Mouse (Mus musculus) CH12.LX (cell line): Measurements from ENCODE around the gene Pcolce. TPM values are rescaled to one million over a fixed set of nuclear protein-coding genes. Genes with fewer than 3 reads are reported as not detected.

ENCODE experiments used
- DNase-seq: peaks from one replicate; pipeline ENCODE4 v3.0.0-alpha.2; 2013; ENCODE audit errors: extremely low read depth
- H3K27ac ChIP-seq: 2 replicates; pipeline ENCODE4 v1.5.1; 2012; ENCODE audit warnings: low read depth, mild to moderate bottlenecking, control low read depth, moderate library complexity; ENCODE audit not compliant: insufficient read depth
- H3K27me3 ChIP-seq: replicated peaks from 2 replicates; pipeline ENCODE3; 2012; ENCODE audit warnings: inconsistent platforms
- H3K36me3 ChIP-seq, 2 experiments: replicated peaks in 1 of 2; 2 replicates each; pipeline versions ENCODE3 to v1.6.1; 2012; ENCODE audit warnings: inconsistent platforms in 1 of 2, low read length in 1 of 2, mild to moderate bottlenecking in 1 of 2, mixed read lengths in 1 of 2, moderate library complexity in 1 of 2; ENCODE audit not compliant: control insufficient read depth in 1 of 2, insufficient read depth in 1 of 2
- H3K4me1 ChIP-seq, 2 experiments: 2 replicates each; pipeline ENCODE4 v1.6.1; 2012; ENCODE audit warnings: inconsistent platforms in 1 of 2, moderate library complexity in 1 of 2; ENCODE audit not compliant: insufficient read depth in 2 of 2, control insufficient read depth in 1 of 2
- H3K4me2 ChIP-seq: 2 replicates; pipeline ENCODE4 v1.6.1; 2012; ENCODE audit warnings: low read depth, mild to moderate bottlenecking, control low read depth; ENCODE audit not compliant: poor library complexity, insufficient read depth, severe bottlenecking
- H3K4me3 ChIP-seq, 3 experiments: fragments of 150-350 bp in 1 of 3; sonication (generic) in 1 of 3; replicated peaks in 1 of 3; 2 replicates each; pipeline versions ENCODE3 to v1.5.1; 2011 to 2012; ENCODE audit warnings: low read depth in 2 of 3, low read length in 2 of 3, mild to moderate bottlenecking in 2 of 3, moderate library complexity in 2 of 3, control low read depth in 1 of 3, improper control_type of control experiment in 1 of 3, inconsistent platforms in 1 of 3, mixed read lengths in 1 of 3; ENCODE audit not compliant: poor library complexity in 1 of 3
- H3K79me2 ChIP-seq: replicated peaks from 2 replicates; pipeline ENCODE4 v1.6.1; 2012; ENCODE audit warnings: mild to moderate bottlenecking, moderate library complexity; ENCODE audit not compliant: control insufficient read depth, poor library complexity, insufficient read depth, severe bottlenecking; ENCODE audit errors: extremely low read depth
- H3K9ac ChIP-seq: 2 replicates; pipeline ENCODE4 v1.6.1; 2012; ENCODE audit warnings: low read depth, mild to moderate bottlenecking, control low read depth, moderate library complexity; ENCODE audit not compliant: insufficient read depth
- H3K9me3 ChIP-seq: replicated peaks from 2 replicates; pipeline ENCODE3; 2012; ENCODE audit warnings: low read length, inconsistent platforms, mixed read lengths
- CTCF ChIP-seq, 2 experiments: IDR thresholded peaks in 1 of 2; conservative IDR thresholded peaks in 1 of 2; 2 replicates each; pipeline ENCODE4 v1.5.1; 2011 to 2012; ENCODE audit warnings: low read depth in 2 of 2, low read length in 2 of 2, improper control_type of control experiment in 1 of 2, inconsistent platforms in 1 of 2, mild to moderate bottlenecking in 1 of 2, moderate library complexity in 1 of 2
- ELF1 ChIP-seq: IDR thresholded peaks from 2 replicates; pipeline ENCODE4 v1.6.1; 2014; ENCODE audit warnings: low read depth, mild to moderate bottlenecking, inconsistent platforms, low read length, improper control_type of control experiment
- ETS1 ChIP-seq: conservative IDR thresholded peaks from 2 replicates; pipeline ENCODE4 v1.6.1; 2012; ENCODE audit warnings: low read depth, mild to moderate bottlenecking, inconsistent platforms, low read length, improper control_type of control experiment, moderate library complexity
- GABPA ChIP-seq: IDR thresholded peaks from 2 replicates; pipeline ENCODE4 v1.6.1; 2012; ENCODE audit warnings: low read depth, low read length, improper control_type of control experiment, inconsistent platforms; ENCODE audit not compliant: insufficient replicate concordance
- JUND ChIP-seq: conservative IDR thresholded peaks from 2 replicates; pipeline ENCODE4 v1.6.1; 2011; ENCODE audit warnings: low read depth, low read length, improper control_type of control experiment
- KAT2A ChIP-seq: IDR thresholded peaks from 2 replicates; pipeline ENCODE4 v1.6.1; 2012; ENCODE audit warnings: low read length, improper control_type of control experiment, inconsistent platforms; ENCODE audit not compliant: insufficient replicate concordance
- MAZ ChIP-seq: IDR thresholded peaks from 2 replicates; pipeline ENCODE4 v1.6.1; 2012; ENCODE audit warnings: low read depth, mild to moderate bottlenecking, inconsistent platforms, low read length, improper control_type of control experiment, moderate library complexity
- MYC ChIP-seq: IDR thresholded peaks from 2 replicates; pipeline ENCODE4 v1.6.1; 2011; ENCODE audit warnings: low read depth, mild to moderate bottlenecking, improper control_type of control experiment, low read length
- NELFE ChIP-seq: IDR thresholded peaks from 2 replicates; pipeline ENCODE4 v1.6.1; 2011; ENCODE audit warnings: low read depth, low read length, improper control_type of control experiment
- NRF1 ChIP-seq: IDR thresholded peaks from 2 replicates; pipeline ENCODE4 v1.6.1; 2014; ENCODE audit warnings: low read depth, mild to moderate bottlenecking, inconsistent platforms, low read length, improper control_type of control experiment, moderate library complexity
- POLR2A ChIP-seq: IDR thresholded peaks from 2 replicates; pipeline ENCODE4 v1.6.1; 2011; ENCODE audit warnings: low read depth, mild to moderate bottlenecking, improper control_type of control experiment, low read length
- POLR2AphosphoS2 ChIP-seq: IDR thresholded peaks from 2 replicates; pipeline ENCODE4 v1.6.1; 2011; ENCODE audit warnings: low read depth, low read length, improper control_type of control experiment
- RAD21 ChIP-seq: IDR thresholded peaks from 2 replicates; pipeline ENCODE4 v1.6.1; 2011; ENCODE audit warnings: low read depth, mild to moderate bottlenecking, low read length, improper control_type of control experiment, moderate library complexity
- RCOR1 ChIP-seq: conservative IDR thresholded peaks from 2 replicates; pipeline ENCODE4 v1.6.1; 2012; ENCODE audit warnings: low read depth, mild to moderate bottlenecking, inconsistent platforms, low read length, improper control_type of control experiment
- SIN3A ChIP-seq: IDR thresholded peaks from 2 replicates; pipeline ENCODE4 v1.6.1; 2012; ENCODE audit warnings: low read length, improper control_type of control experiment, inconsistent platforms
- TCF12 ChIP-seq: IDR thresholded peaks from 2 replicates; pipeline ENCODE4 v1.6.1; 2014; ENCODE audit warnings: low read depth, mild to moderate bottlenecking, inconsistent platforms, low read length, improper control_type of control experiment
- UBTF ChIP-seq: IDR thresholded peaks from 2 replicates; pipeline ENCODE4 v1.6.1; 2012; ENCODE audit warnings: low read depth, mild to moderate bottlenecking, inconsistent platforms, low read length, improper control_type of control experiment, moderate library complexity
- USF1 ChIP-seq: IDR thresholded peaks from 2 replicates; pipeline ENCODE4 v1.6.1; 2014; ENCODE audit warnings: low read depth, mild to moderate bottlenecking, inconsistent platforms, low read length, improper control_type of control experiment
- ZMIZ1 ChIP-seq: IDR thresholded peaks from 2 replicates; pipeline ENCODE4 v1.6.1; 2012; ENCODE audit warnings: low read depth, mild to moderate bottlenecking, inconsistent platforms, low read length, improper control_type of control experiment
- dilution Hi-C: fragments of 300-500 bp; cut with MboI; formaldehyde crosslinking; loops from 2 replicates; pipeline ENCODE4 v1.14.3; 2020; ENCODE audit warnings: low sequenced_read_pairs; ENCODE audit not compliant: extremely low pct_unique_long_range_greater_than_20kb, extremely low pct_ligation_motif_present
- in situ Hi-C: fragments of 300-500 bp; cut with MboI; formaldehyde crosslinking; loops from 3 replicates; pipeline ENCODE4 v1.14.3; 2019; ENCODE audit warnings: low sequenced_read_pairs, low pct_ligation_motif_present, low pct_unique_long_range_greater_than_20kb, mixed read lengths
- polyA plus RNA-seq: library from polyadenylated mRNA; unstranded; fragments of >175 nt; gene quantifications from 2 replicates; pipeline ENCODE4 v1.2.1, GENCODE M21; 2012; ENCODE audit warnings: low read depth; ENCODE audit not compliant: insufficient read length
- total RNA-seq, 2 experiments: library from RNA; depleted of rRNA; stranded (reverse); fragments of 300-350 nt in 1 of 2; fragments of >200 nt in 1 of 2; gene quantifications; 2 replicates each; pipeline ENCODE4 v1.2.3; 2012 to 2014

The Pcolce gene
- total and polyA plus RNA-seq, 3 experiments = 0.30 to 0.97 TPM; not detected in 1

GRCm38 (mm10) chr5:137623937-137624530 is 10.4 kb upstream of the Pcolce start:
- Histone ChIP-seq H3K4me2 (no peak overlapping the region), H3K9me3 (peaks cover 2% of the 10 kb centered on the region), H3K27me3 (peaks cover 1% of the 10 kb centered on the region), H3K79me2 (no peaks in the 10 kb centered on the region), H3K36me3 (no peaks in the 10 kb centered on the region), H3K4me3 (no peak overlapping the region), H3K27ac (no peak overlapping the region), H3K4me1 (peaks cover 3 to 8% of the 10 kb centered on the region in 2 experiments), H3K9ac (no peak overlapping the region)
- TF ChIP-seq GABPA (no peak), RAD21 (no peak), POLR2A (no peak), CTCF (conservative IDR thresholded peaks at IDR 0.05 in 1 of 2, IDR thresholded peaks at IDR 0.05 in 1 of 2; ENCODE audit: low read depth in 2 of 2, low read length in 2 of 2) (no peak), KAT2A (no peak), ETS1 (no peak), SIN3A (no peak), RCOR1 (no peak), UBTF (no peak), TCF12 (no peak), POLR2AphosphoS2 (no peak), NRF1 (no peak), ZMIZ1 (no peak), USF1 (no peak), NELFE (no peak), MYC (no peak), ELF1 (no peak)
- dilution Hi-C loops (no loop called here), in situ Hi-C loops (no loop called here)
- no peak for DNase-seq

GRCm38 (mm10) chr5:137615347-137615746 is 1.8 kb upstream of the Pcolce start:
- Histone ChIP-seq H3K9ac (no peak overlapping the region), H3K4me3 (no peak overlapping the region)
- TF ChIP-seq ELF1 (no peak), USF1 (no peak), JUND (no peak), MAZ (no peak)
- TF ChIP-seq, all 38 proteins: peak for 0
- dilution Hi-C loops (no loop called here), in situ Hi-C loops (no loop called here)
- H3K4me1 ChIP-seq = peaks cover 0 to 8% of the 10 kb centered on the region in 2 experiments; a peak in 2 of 4 replicates
- peaks cover 0 to 2% of the 10 kb centered on the region in 2 experiments for H3K36me3 ChIP-seq
- peaks cover 1% of the 10 kb centered on the region for H3K27me3 ChIP-seq
- H3K79me2 ChIP-seq = no peaks in the 10 kb centered on the region
- no peak for DNase-seq
- H3K9me3 ChIP-seq = no peaks in the 10 kb centered on the region
- no peak overlapping the region for H3K4me2 ChIP-seq
- H3K27ac ChIP-seq = no peak overlapping the region
